Mouse (Mus musculus): Measurements from ENCODE around the gene Alox5ap.

Gene Alox5ap

DNA sequence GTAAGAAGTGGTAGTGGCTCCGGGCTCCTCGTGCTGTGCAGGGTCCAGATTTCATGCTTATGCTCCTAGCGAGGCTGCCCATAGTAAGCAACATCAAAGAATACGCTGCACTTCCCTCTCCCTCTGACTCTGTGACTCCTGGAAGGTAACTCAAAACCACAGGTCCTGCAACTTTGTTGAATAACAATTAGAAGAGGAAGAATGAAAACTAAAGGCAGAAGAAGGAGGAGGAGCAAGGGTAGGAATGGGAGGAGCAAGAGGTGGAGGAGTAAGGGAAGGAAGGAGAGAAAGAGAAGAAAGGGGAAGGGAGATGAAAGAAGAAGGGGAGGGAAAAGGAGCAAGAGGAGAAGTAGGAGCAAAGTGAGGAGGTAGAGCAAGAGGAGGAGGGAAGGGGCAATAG is at the start of gene Alox5ap:
Gene Alox5ap, plus strand, starts transcription at position 363 of the 400 bp plus-strand sequence.
- in situ Hi-C loops (cut with MseI, MboI): no loop called here

- in situ Hi-C loops (cut with MseI, MboI): no loop called here
Measured at GRCm38 (mm10) chr5:149215540-149215939, 49.0 kb upstream of the Alox5ap start.

GRCm38 (mm10) chr5:149217524-149218357 is 46.8 kb upstream of the Alox5ap start:
- in situ Hi-C loops (cut with MseI, MboI): no loop called here

- in situ Hi-C loops (cut with MseI, MboI): no loop called here
Measured at GRCm38 (mm10) chr5:149219493-149219892, 45.1 kb upstream of the Alox5ap start.

GRCm38 (mm10) chr5:149221355-149221754 is 43.2 kb upstream of the Alox5ap start:
- in situ Hi-C loops (cut with MseI, MboI): no loop called here

DNA sequence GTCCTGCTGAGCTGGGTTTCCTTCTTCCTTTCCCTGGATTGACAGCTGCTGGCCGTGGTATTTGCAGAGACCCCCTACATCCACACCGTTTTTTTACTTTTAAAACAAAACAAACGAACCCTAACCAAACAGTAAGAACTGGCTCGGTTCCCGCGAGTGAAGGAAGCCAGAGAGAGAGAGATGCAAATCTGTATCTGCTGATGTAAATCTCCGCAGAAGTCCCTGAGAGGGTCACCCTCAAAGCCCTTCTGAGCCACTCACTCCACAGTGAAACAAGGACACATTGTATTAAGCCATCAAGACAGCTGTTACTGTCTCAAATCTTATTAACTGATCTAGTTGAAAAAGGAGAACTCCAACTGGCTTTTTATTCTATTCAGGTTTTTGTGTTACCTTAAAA is 39.9 kb upstream of the Alox5ap start:
- in situ Hi-C loops (cut with MseI, MboI): no loop called here

DNA sequence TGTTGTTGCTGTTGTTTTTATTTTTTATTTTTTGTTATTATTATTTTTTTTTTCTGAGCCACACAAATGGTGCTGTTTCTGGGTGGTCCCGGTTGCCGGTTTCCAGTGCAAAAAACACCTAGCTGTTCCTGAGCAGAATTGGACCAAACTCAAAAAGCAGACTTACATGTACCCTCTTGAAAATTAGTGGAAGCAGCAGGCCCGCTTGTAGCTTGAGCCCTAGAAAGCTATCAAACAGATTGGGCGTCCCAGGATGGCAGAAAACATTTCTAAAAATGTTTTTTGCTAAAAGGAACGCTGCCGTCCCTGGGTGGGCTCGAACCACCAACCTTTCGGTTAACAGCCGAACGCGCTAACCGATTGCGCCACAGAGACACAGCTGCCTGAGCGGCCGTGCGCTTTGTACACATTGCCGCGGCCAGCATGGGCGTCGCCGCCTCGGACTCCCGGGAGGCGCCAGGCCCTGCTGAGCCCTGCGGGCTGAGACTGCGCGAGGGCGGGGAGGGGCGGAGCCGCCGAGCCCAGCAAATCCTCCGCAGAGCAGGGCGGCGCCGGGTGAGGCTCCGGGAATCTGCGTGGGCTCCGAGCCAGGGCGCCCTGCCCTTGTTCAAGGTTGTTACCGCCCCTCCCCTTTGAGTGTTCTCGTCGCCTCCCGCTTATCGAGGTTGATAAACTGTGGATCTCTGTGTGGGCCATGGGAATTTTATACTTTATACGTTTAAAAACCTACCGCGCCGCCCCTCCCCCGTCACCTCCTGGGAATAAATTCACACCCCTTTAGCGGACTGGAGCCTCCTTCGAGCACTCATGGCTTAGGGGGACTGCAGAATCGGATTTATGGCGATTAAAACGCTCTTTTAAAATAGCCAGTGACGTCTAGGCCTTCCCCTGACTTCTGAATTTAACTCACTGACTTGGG is 35.6 kb upstream of the Alox5ap start:
- in situ Hi-C loops (cut with MseI, MboI): no loop called here

- in situ Hi-C loops (cut with MseI, MboI): no loop called here
Measured at GRCm38 (mm10) chr5:149229619-149230339, 34.8 kb upstream of the Alox5ap start.

GRCm38 (mm10) chr5:149235002-149235401 is 29.6 kb upstream of the Alox5ap start:
- in situ Hi-C loops (cut with MseI, MboI): no loop called here

DNA sequence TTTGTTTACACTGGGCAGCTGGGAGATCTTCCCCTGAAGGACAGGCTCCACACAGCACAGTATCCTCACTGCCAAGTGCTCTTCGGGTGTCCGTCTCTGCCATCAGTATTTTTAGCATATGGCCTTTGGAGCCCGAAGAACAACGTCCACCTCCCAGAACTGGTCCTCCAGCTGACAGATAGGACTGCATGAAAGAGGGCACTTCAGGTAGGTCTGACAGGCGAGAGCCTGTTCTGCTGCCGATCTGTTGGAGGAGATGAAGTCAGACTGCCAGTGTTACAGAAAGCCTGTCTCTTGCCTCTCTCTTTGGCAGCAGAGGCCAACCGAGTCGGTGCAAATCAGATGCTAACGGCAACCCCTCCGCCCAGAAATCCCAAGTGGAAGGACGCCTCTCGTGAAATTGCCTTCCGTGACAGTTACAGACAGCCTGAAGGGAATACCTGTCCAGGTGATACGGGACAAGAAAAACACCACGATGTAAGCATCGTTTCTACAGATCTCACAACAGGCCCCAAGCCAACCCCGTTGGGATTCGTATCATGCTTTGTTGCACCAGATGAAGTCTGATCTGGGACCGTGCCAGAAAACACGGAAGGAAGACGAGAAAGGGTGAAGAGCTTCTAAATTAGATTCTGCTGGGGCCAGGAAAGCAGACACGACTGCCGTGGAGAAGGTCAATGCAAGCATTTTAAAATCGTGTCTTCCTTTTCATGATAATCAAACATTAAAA is 27.2 kb upstream of the Alox5ap start:
- in situ Hi-C loops (cut with MseI, MboI): no loop called here

DNA sequence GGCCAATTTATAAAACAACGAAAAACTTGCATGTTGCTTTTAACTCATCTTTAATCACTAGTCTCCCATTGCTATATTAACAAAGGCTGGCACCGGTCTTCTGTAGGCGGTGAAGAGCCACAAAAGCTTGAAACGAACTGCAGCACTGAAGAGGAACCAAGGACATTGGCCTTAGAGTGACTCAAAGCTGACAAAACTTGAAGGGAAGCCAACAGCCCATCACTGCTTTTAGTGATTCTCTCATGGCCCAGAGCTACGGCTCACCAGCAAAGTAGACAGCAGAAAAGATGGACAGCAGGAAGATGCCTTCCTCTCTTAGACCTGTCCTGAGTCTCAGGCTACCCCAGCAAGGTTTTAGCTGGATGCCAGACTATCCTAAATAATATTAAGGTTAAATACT is 22.1 kb upstream of the Alox5ap start:
- in situ Hi-C loops (cut with MseI, MboI): no loop called here

GRCm38 (mm10) chr5:149243053-149243452 is 21.5 kb upstream of the Alox5ap start:
- in situ Hi-C loops (cut with MseI, MboI): no loop called here

DNA sequence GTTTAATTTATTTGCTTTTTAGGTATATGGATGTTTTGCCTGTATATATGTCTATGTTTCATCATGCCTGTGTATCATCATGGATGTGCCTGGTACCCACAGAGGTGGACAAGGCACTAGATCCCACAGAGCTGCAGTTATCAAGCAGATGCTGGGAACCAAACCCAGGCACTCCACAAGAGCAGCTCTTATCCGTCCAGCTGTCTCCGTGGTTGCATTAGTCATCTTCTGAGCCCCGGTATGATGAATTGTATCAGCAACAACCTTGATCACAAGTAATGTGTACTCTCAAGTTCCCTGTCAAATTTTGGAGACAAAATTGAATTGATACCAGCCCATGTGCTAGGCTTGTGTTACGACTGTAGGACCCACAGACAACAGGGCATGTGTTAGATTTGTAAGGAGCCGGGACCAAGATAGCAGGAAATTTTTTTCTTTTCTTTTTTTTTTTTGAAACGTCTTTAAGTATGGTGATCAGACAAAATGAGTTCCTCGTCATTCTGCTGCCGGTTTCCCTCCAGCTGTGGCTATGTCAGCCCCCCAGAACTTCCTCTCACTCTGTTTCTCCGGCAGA is 19.1 kb upstream of the Alox5ap start:
- in situ Hi-C loops (cut with MseI, MboI): no loop called here

- in situ Hi-C loops (cut with MseI, MboI): no loop called here
Measured at GRCm38 (mm10) chr5:149245965-149246470, 18.5 kb upstream of the Alox5ap start.

DNA sequence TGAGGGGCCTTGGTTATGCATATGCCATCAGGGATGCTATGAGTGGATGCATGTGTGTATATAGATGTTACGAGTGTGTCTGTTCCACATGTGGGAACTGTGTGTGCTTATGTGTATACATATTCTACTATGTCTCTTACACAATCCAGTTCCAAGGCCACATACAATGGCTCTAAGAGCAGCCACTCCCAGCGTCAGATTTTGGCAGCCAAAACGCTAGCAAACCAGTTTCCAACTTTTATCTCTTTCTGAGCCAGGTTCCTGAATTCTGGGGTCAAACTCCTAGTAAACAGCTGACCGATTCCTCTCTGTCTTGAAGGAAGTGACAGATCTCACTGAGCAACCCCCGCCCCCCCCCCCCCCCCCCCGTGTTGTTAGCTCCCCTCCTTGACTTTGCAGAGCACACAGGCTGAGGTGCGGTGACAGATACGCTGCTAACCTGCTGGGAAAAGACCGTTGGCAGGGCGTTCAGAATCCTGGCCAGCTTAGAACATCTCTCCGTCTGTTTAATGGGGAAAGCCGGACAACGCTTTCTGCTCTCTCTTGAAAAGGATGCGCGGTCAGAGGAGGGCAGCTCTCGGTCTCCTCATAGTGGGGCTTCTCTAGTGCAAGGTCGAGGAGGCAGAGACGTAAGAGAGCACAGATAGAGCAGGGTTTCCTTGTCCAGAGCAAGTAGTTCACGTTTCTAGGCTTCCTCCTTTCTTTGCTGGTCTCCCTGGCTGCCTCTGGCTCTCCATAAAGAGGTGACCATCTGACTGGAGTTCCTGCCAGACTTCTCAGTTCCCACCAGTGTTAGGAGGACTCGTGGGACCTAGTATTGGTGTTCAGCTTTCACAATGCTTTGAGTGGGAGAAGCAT is 17.3 kb upstream of the Alox5ap start:
- in situ Hi-C loops (cut with MseI, MboI): no loop called here

DNA sequence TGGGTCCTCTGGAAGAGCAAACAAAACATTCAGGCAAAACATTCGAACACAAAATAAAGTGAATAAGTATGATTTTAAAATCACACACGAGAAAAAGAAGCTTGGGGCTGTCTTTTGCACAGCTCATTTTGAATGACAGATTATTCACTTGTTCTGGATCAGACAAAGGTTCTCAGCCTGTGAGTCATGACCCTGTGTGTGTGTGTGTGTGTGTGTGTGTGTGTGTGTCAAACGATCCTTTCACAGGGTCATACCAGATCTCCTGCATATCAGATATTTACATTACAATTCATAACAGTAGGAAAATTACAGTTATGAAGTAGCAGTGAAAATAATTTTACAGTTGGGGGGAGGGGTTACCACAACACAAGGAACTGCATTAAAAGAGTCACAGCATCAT is 12.3 kb upstream of the Alox5ap start:
- in situ Hi-C loops (cut with MseI, MboI): no loop called here

- in situ Hi-C loops (cut with MseI, MboI): no loop called here
Measured at GRCm38 (mm10) chr5:149253491-149253890, 11.1 kb upstream of the Alox5ap start.

GRCm38 (mm10) chr5:149255522-149255921 is 9.0 kb upstream of the Alox5ap start:
- in situ Hi-C loops (cut with MseI, MboI): no loop called here

- in situ Hi-C loops (cut with MseI, MboI): no loop called here
Measured at GRCm38 (mm10) chr5:149257518-149258281, 6.9 kb upstream of the Alox5ap start.
